Mouse (Mus musculus) liver, embryonic 16.5 days (tissue): ENCODE results near the gene Gm10840. TPM values are rescaled to one million over a fixed set of nuclear protein-coding genes. Genes with fewer than 3 reads are reported as not detected.

Experiments
- ATAC-seq: fragments of 200-750 bp; cut with Nextera tagmentation; 2 replicates; pipeline ENCODE4 v1.8.0; 2017; ENCODE audit warnings: low read depth, mild to moderate bottlenecking, moderate number of reproducible peaks, moderate library complexity
- H3K27ac ChIP-seq: fragments of 300-500 bp; sonication (generic); 2 replicates; pipeline ENCODE4 v1.5.1; 2014; ENCODE audit warnings: mild to moderate bottlenecking, low read length
- H3K27me3 ChIP-seq: fragments of 300-500 bp; sonication (generic); 2 replicates; pipeline ENCODE4 v1.6.1; 2014; ENCODE audit warnings: low read depth, low read length, mixed read lengths; ENCODE audit not compliant: control insufficient read depth, insufficient read depth
- H3K36me3 ChIP-seq: fragments of 300-500 bp; sonication (generic); 2 replicates; pipeline ENCODE4 v1.6.1; 2014; ENCODE audit warnings: mild to moderate bottlenecking; ENCODE audit not compliant: control insufficient read depth, insufficient read depth
- H3K4me1 ChIP-seq: fragments of 300-500 bp; sonication (generic); 2 replicates; pipeline ENCODE4 v1.6.1; 2014; ENCODE audit warnings: low read depth, low read length, mixed read lengths; ENCODE audit not compliant: control insufficient read depth
- H3K4me2 ChIP-seq: fragments of 300-500 bp; sonication (generic); 2 replicates; pipeline ENCODE4 v1.6.1; 2014; ENCODE audit warnings: low read depth, low read length, mixed read lengths
- H3K4me3 ChIP-seq: fragments of 300-500 bp; sonication (generic); 2 replicates; pipeline ENCODE4 v1.5.1; 2014; ENCODE audit warnings: low read depth, mild to moderate bottlenecking, low read length
- H3K9ac ChIP-seq: fragments of 300-500 bp; sonication (generic); 2 replicates; pipeline ENCODE4 v1.6.1; 2014; ENCODE audit warnings: low read depth, low read length
- H3K9me3 ChIP-seq: fragments of 300-500 bp; sonication (generic); replicated peaks from 2 replicates; pipeline ENCODE4 v1.6.1; 2016; ENCODE audit warnings: low read length; ENCODE audit not compliant: control insufficient read depth
- WGBS: fragments of 180-500 bp; shearing (Covaris S2); extraction: QIAGEN DNeasy Blood & Tissue Kit; methylation state at CpG from one replicate; pipeline ENCODE4 v1.1.7; 2014; ENCODE audit not compliant: insufficient replicate concordance; 5-methylcytosine and 5-hydroxymethylcytosine counted together
- polyA plus RNA-seq: library from polyadenylated mRNA; unstranded; fragments of >200 nt; fragmentation: Nextera tagmentation; extraction: Ambion mirVana; gene quantifications from 2 replicates; pipeline ENCODE4 v1.2.1, GENCODE M21; 2015

The Gm10840 gene
- polyA plus RNA-seq, 1 experiment from 2014 or later = not detected

- no peak overlapping the region for H3K4me3 ChIP-seq
- H3K27ac ChIP-seq = peak overlapping the region; percentile 81
- peaks cover 7% of the 10 kb centered on the region for H3K4me1 ChIP-seq
- no peaks in the 10 kb centered on the region for H3K27me3 ChIP-seq
- 13% methylated on average over 8 of the region's 8 CpGs for WGBS
- H3K9me3 ChIP-seq = no peaks in the 10 kb centered on the region
- peak overlapping the region; percentile 22; the same call in 1 of the 2 replicates for H3K4me2 ChIP-seq
- H3K9ac ChIP-seq = 0 out of 2 replicates have a peak overlapping the region, but pooled peaks have one; percentile 2
- ATAC-seq = peak; percentile 85
- no peaks in the 10 kb centered on the region for H3K36me3 ChIP-seq
Observed at GRCm38 (mm10) chr11:106134580-106135528, 25.8 kb upstream of the Gm10840 start.

- no peaks in the 10 kb centered on the region for H3K27me3 ChIP-seq
- no peak overlapping the region for H3K4me3 ChIP-seq
- no peaks in the 10 kb centered on the region for H3K9me3 ChIP-seq
- H3K27ac ChIP-seq = no peak overlapping the region
- peaks cover 10% of the 10 kb centered on the region for H3K4me1 ChIP-seq
- peaks cover 4% of the 10 kb centered on the region; the same call in 1 of the 2 replicates for H3K36me3 ChIP-seq
- H3K9ac ChIP-seq = no peak overlapping the region
- no peak for ATAC-seq
- no peak overlapping the region for H3K4me2 ChIP-seq
- WGBS = 56% methylated on average over 3 of the region's 3 CpGs
Observed at GRCm38 (mm10) chr11:106151219-106151618, 9.4 kb upstream of the Gm10840 start.

GRCm38 (mm10) chr11:106152132-106152531 is 8.5 kb upstream of the Gm10840 start:
- peaks cover 10% of the 10 kb centered on the region for H3K4me1 ChIP-seq
- no peaks in the 10 kb centered on the region for H3K9me3 ChIP-seq
- H3K4me3 ChIP-seq = no peak overlapping the region
- H3K27me3 ChIP-seq = no peaks in the 10 kb centered on the region
- no peak overlapping the region for H3K27ac ChIP-seq
- H3K9ac ChIP-seq = no peak overlapping the region
- no peak for ATAC-seq
- WGBS = 63% methylated on average over 8 of the region's 8 CpGs
- H3K4me2 ChIP-seq = no peak overlapping the region
- peaks cover 4% of the 10 kb centered on the region; the same call in 1 of the 2 replicates for H3K36me3 ChIP-seq

- 54% methylated on average over 5 of the region's 5 CpGs for WGBS
- no peak overlapping the region for H3K9ac ChIP-seq
- no peak overlapping the region for H3K4me3 ChIP-seq
- peaks cover 4% of the 10 kb centered on the region; the same call in 1 of the 2 replicates for H3K36me3 ChIP-seq
- peaks cover 6% of the 10 kb centered on the region; the same call in 1 of the 2 replicates for H3K27me3 ChIP-seq
- H3K4me2 ChIP-seq = no peak overlapping the region
- no peak for ATAC-seq
- peaks cover 10% of the 10 kb centered on the region for H3K4me1 ChIP-seq
- H3K27ac ChIP-seq = no peak overlapping the region
- no peaks in the 10 kb centered on the region for H3K9me3 ChIP-seq
Observed at GRCm38 (mm10) chr11:106154091-106154490, 6.6 kb upstream of the Gm10840 start.

DNA sequence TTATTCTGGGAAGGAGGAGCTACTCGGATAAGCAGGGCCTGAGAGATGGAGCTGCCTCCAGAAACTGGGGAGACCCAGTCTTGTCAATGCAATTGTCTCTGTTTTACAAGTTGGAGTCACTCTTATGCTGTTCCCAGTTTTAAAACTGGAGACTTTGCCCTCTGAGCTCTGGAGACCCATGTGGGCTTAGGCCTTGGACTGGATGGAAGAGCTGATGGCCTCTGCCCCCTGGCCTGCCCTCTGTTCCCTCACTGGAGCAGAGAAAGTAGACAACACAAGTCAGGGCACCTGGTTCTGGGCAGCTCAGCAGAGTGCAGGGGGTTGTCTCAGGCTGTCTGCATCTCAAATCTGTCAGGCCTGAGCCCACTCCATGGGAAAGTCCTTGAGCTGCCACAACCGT is 5.9 kb upstream of the Gm10840 start:
- H3K9ac ChIP-seq = no peak overlapping the region
- H3K27ac ChIP-seq = peak overlapping the region; percentile 21; the same call in 1 of the 2 replicates
- no peaks in the 10 kb centered on the region for H3K9me3 ChIP-seq
- peaks cover 13% of the 10 kb centered on the region for H3K27me3 ChIP-seq
- ATAC-seq = peak; percentile 66
- 51% methylated on average over 2 of the region's 2 CpGs for WGBS
- peaks cover 4% of the 10 kb centered on the region; the same call in 1 of the 2 replicates for H3K36me3 ChIP-seq
- H3K4me3 ChIP-seq = no peak overlapping the region
- no peak overlapping the region for H3K4me2 ChIP-seq
- peaks cover 14% of the 10 kb centered on the region for H3K4me1 ChIP-seq

GRCm38 (mm10) chr11:106155761-106156160 is 4.9 kb upstream of the Gm10840 start:
- no peak for ATAC-seq
- H3K9ac ChIP-seq = no peak overlapping the region
- peaks cover 16% of the 10 kb centered on the region for H3K4me1 ChIP-seq
- no peak overlapping the region for H3K4me2 ChIP-seq
- H3K27me3 ChIP-seq = peaks cover 19% of the 10 kb centered on the region
- no peak overlapping the region for H3K4me3 ChIP-seq
- no peaks in the 10 kb centered on the region for H3K36me3 ChIP-seq
- no peaks in the 10 kb centered on the region for H3K9me3 ChIP-seq
- 45% methylated on average over 3 of the region's 3 CpGs for WGBS
- no peak overlapping the region for H3K27ac ChIP-seq

DNA sequence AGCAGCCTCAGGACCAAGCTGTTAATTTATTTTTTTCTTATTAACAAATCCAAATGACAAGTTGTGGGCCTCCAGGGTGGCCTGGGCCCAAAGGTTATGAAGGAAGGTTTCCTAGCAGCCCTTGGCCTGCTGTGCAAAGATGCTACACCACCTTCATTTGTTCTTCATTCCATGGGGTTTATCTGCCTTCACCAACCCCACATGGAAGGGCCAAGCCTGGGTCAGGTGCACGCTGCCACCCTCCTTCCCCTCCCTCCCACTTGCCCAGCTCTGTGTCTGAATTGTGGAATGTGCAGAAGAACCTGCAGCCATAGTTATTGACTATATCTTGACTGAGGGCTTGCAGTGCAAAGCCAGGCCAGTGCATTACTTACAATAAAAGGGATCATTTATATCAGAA is 4.4 kb upstream of the Gm10840 start:
- peaks cover 19% of the 10 kb centered on the region for H3K27me3 ChIP-seq
- H3K9ac ChIP-seq = no peak overlapping the region
- no peaks in the 10 kb centered on the region for H3K36me3 ChIP-seq
- no peak overlapping the region for H3K27ac ChIP-seq
- no peak overlapping the region for H3K4me2 ChIP-seq
- H3K9me3 ChIP-seq = no peaks in the 10 kb centered on the region
- WGBS = 70% methylated on average over 1 of the region's 1 CpGs
- peaks cover 21% of the 10 kb centered on the region for H3K4me1 ChIP-seq
- ATAC-seq = no peak
- H3K4me3 ChIP-seq = no peak overlapping the region

GRCm38 (mm10) chr11:106157154-106157553 is 3.5 kb upstream of the Gm10840 start:
- 67% methylated on average over 7 of the region's 7 CpGs for WGBS
- H3K27me3 ChIP-seq = peaks cover 19% of the 10 kb centered on the region
- no peaks in the 10 kb centered on the region for H3K36me3 ChIP-seq
- no peak overlapping the region for H3K27ac ChIP-seq
- H3K9ac ChIP-seq = no peak overlapping the region
- H3K4me1 ChIP-seq = peaks cover 22% of the 10 kb centered on the region
- ATAC-seq = no peak
- H3K4me2 ChIP-seq = no peak overlapping the region
- H3K4me3 ChIP-seq = no peak overlapping the region
- H3K9me3 ChIP-seq = no peaks in the 10 kb centered on the region
